ENCODE assay signal across 8 mouse cellular contexts in genomic region chr5:16469644-16470275, GRCm38 (mm10).
DNase-seq lines count a peak whose midpoint lies in the region; ATAC-seq and TF ChIP-seq lines count a peak whose summit lies in the region.

No protein-coding gene starts in this region.

- no peaks in the 10 kb centered on the region for H3K36me3 ChIP-seq in CH12.LX (replicated peaks in 1 of 2; ENCODE audit: control insufficient read depth in 1 of 2, insufficient read depth in 1 of 2, low read length in 1 of 2)
- no peaks in the 10 kb centered on the region for H3K36me3 ChIP-seq in limb, embryonic 14.5 days (ENCODE audit: control insufficient read depth, insufficient read depth, low read length)
- H3K36me3 ChIP-seq in myocyte (ENCODE audit: control insufficient read depth, insufficient read depth), result no peaks in the 10 kb centered on the region
- no peaks in the 10 kb centered on the region for H3K36me3 ChIP-seq in forebrain, embryonic 12.5 days (replicated peaks)

- no peak for ATAC-seq in limb, embryonic 14.5 days (ENCODE audit: low FRiP score, low read depth)
- no peak for ATAC-seq in forebrain, embryonic 12.5 days (ENCODE audit: low FRiP score)

- in situ Hi-C loops in CH12.LX (cut with MboI; ENCODE audit: low pct_ligation_motif_present, low pct_unique_long_range_greater_than_20kb, low sequenced_read_pairs), result no loop called here

- H3K79me2 ChIP-seq in CH12.LX (replicated peaks; ENCODE audit: control insufficient read depth, extremely low read depth, insufficient read depth, poor library complexity, severe bottlenecking) (no peaks in the 10 kb centered on the region), myocyte (ENCODE audit: control insufficient read depth, insufficient read depth) (no peaks in the 10 kb centered on the region)

- 39% methylated on average over 13 of the region's 13 CpGs for WGBS in limb, embryonic 14.5 days
- 76% methylated on average over 13 of the region's 13 CpGs for WGBS in forebrain, embryonic 12.5 days

- H3K27ac ChIP-seq in CH12.LX (ENCODE audit: insufficient read depth, low read depth), result peak overlapping the region; percentile 64
- H3K27ac ChIP-seq in limb, embryonic 14.5 days (replicated peaks; ENCODE audit: low read depth, low read length), result no peak overlapping the region
- H3K27ac ChIP-seq in forebrain, embryonic 12.5 days, result no peak overlapping the region

- H3K9ac ChIP-seq in CH12.LX (ENCODE audit: insufficient read depth, low read depth), result no peak overlapping the region; the same call in 1 of the 2 replicates
- H3K9ac ChIP-seq in limb, embryonic 14.5 days (ENCODE audit: low read depth, low read length, severe bottlenecking), result no peak overlapping the region
- no peak overlapping the region for H3K9ac ChIP-seq in forebrain, embryonic 12.5 days

- H3K4me2 ChIP-seq in CH12.LX (ENCODE audit: insufficient read depth, low read depth, poor library complexity, severe bottlenecking) (0 out of 2 replicates have a peak overlapping the region, but pooled peaks have one; percentile 9), myocyte (ENCODE audit: low read depth) (peak overlapping the region; percentile 97)
- H3K4me2 ChIP-seq in limb, embryonic 14.5 days (replicated peaks; ENCODE audit: low read depth, low read length, severe bottlenecking), result peak overlapping the region; percentile 22; the same call in 1 of the 2 replicates
- H3K4me2 ChIP-seq in forebrain, embryonic 12.5 days, result no peak overlapping the region

- H3K4me1 ChIP-seq in CH12.LX (ENCODE audit: control insufficient read depth in 1 of 2, insufficient read depth in 2 of 2), result peaks cover 0 to 7% of the 10 kb centered on the region in 2 experiments; a peak in 2 of 4 replicates
- peaks cover 8% of the 10 kb centered on the region; the same call in 1 of the 2 replicates for H3K4me1 ChIP-seq in limb, embryonic 14.5 days (ENCODE audit: control insufficient read depth, insufficient read depth, low read length)
- no peaks in the 10 kb centered on the region for H3K4me1 ChIP-seq in forebrain, embryonic 12.5 days

- peaks cover 3% of the 10 kb centered on the region for H3K9me3 ChIP-seq in CH12.LX (replicated peaks; ENCODE audit: low read length)
- H3K9me3 ChIP-seq in limb, embryonic 14.5 days (ENCODE audit: control insufficient read depth, low read length), result no peaks in the 10 kb centered on the region
- no peaks in the 10 kb centered on the region for H3K9me3 ChIP-seq in forebrain, embryonic 12.5 days

- peak; percentile 10 for TF ChIP-seq RAD21 in CH12.LX (IDR thresholded peaks at IDR 0.05; ENCODE audit: low read depth, low read length)

- TF ChIP-seq EP300 in CH12.LX (IDR thresholded peaks at IDR 0.05; ENCODE audit: low read length), result 0 out of 2 replicates have a peak, but pooled peaks have one; percentile 30

- dilution Hi-C loops in CH12.LX (cut with MboI; ENCODE audit: extremely low pct_ligation_motif_present, extremely low pct_unique_long_range_greater_than_20kb, low sequenced_read_pairs), result no loop called here

- no peak for TF ChIP-seq POLR2A in CH12.LX (IDR thresholded peaks at IDR 0.05; ENCODE audit: low read depth, low read length)
- TF ChIP-seq POLR2A in limb, embryonic 14.5 days (IDR thresholded peaks at IDR 0.05; ENCODE audit: borderline replicate concordance, extremely low read depth, insufficient read depth, insufficient read length), result no peak
- TF ChIP-seq POLR2A in myocyte (IDR thresholded peaks at IDR 0.05; ENCODE audit: insufficient read length, low read depth), result peak; percentile 19

- H3K4me3 ChIP-seq in CH12.LX (replicated peaks in 1 of 3; ENCODE audit: low read depth in 2 of 3, low read length in 2 of 3, poor library complexity in 1 of 3) (peak overlapping the region in 1 of 3 experiments; percentile 19), myocyte (peak overlapping the region; percentile 10)
- no peak overlapping the region for H3K4me3 ChIP-seq in limb, embryonic 14.5 days (replicated peaks; ENCODE audit: low read length)
- no peak overlapping the region for H3K4me3 ChIP-seq in forebrain, embryonic 12.5 days (replicated peaks)

- H3ac ChIP-seq in myocyte (ENCODE audit: control insufficient read depth, insufficient read length), result no peak overlapping the region

- DNase-seq in CH12.LX (ENCODE audit: extremely low read depth), result peak; percentile 75
- DNase-seq in adrenal gland, postnatal 25 days, result peak; percentile 45
- peak; percentile 6 to 18 for DNase-seq in frontal cortex, postnatal 36 days (ENCODE audit: low spot score in 2 of 2)
- DNase-seq in induced T-regulatory cell, adult 2 months (ENCODE audit: low read depth), result peak; percentile 30
- peak; percentile 30 for DNase-seq in limb, embryonic 14.5 days (ENCODE audit: low spot score)
- peak; percentile 40 for DNase-seq in testis, postnatal 10 days (ENCODE audit: low spot score)

- peak in 1 of 2 experiments; percentile 12; a peak in 1 of 4 replicates for TF ChIP-seq CTCF in CH12.LX (conservative IDR thresholded peaks at IDR 0.05 in 1 of 2, IDR thresholded peaks at IDR 0.05 in 1 of 2; ENCODE audit: low read depth in 2 of 2, low read length in 2 of 2)

- H3K27me3 ChIP-seq in CH12.LX (replicated peaks) (no peaks in the 10 kb centered on the region), myocyte (ENCODE audit: control insufficient read depth, insufficient read depth, insufficient read length) (no peaks in the 10 kb centered on the region)
- H3K27me3 ChIP-seq in limb, embryonic 14.5 days (ENCODE audit: control insufficient read depth, insufficient read depth, low read length), result no peaks in the 10 kb centered on the region
- no peaks in the 10 kb centered on the region for H3K27me3 ChIP-seq in forebrain, embryonic 12.5 days

TF ChIP-seq in CH12.LX, 34 proteins besides CTCF, POLR2A, EP300 and RAD21:
- TF ChIP-seq IRF4 (IDR thresholded peaks at IDR 0.05; ENCODE audit: low read depth, low read length) (peak; percentile 79), SMC3 (IDR thresholded peaks at IDR 0.05; ENCODE audit: low read depth, low read length) (peak; percentile 6; the same call in 1 of the 2 replicates), GABPA (IDR thresholded peaks at IDR 0.05; ENCODE audit: insufficient replicate concordance, low read depth, low read length) (no peak), ELF1 (IDR thresholded peaks at IDR 0.05; ENCODE audit: low read depth, low read length) (peak; percentile 68)

TF ChIP-seq in myocyte, 11 proteins besides CTCF, POLR2A, EP300 and RAD21:
- TF ChIP-seq MAX (IDR thresholded peaks at IDR 0.05; ENCODE audit: low read depth) (no peak), REST (IDR thresholded peaks at IDR 0.05; ENCODE audit: insufficient read depth, insufficient read length) (no peak), TCF3 (IDR thresholded peaks at IDR 0.05; ENCODE audit: insufficient read length, low read depth) (no peak), MYOG (IDR thresholded peaks at IDR 0.05; ENCODE audit: control insufficient read depth in 1 of 3, insufficient read depth in 1 of 3, insufficient read length in 2 of 3, low read depth in 2 of 3) (no peak), MYOD1 (IDR thresholded peaks at IDR 0.05; ENCODE audit: control insufficient read depth in 1 of 3, insufficient read length in 2 of 3, low read depth in 2 of 3) (no peak), SRF (IDR thresholded peaks at IDR 0.05; ENCODE audit: control insufficient read depth, insufficient read length, low read depth) (no peak), CEBPB (IDR thresholded peaks at IDR 0.05; ENCODE audit: insufficient read depth, poor library complexity, severe bottlenecking) (no peak), USF1 (IDR thresholded peaks at IDR 0.05; ENCODE audit: low read depth) (no peak)

Comparison
In these comparisons a context has a peak if more than half of its experiments do, and no peak if none do; other contexts are left out.
1. DNase-seq: peak in every context shown above with its lines; median percentile 75 in CH12.LX; 45 in adrenal gland, postnatal 25 days; 40 in testis, postnatal 10 days; 30 in induced T-regulatory cell, adult 2 months; 30 in limb, embryonic 14.5 days; 12 in frontal cortex, postnatal 36 days.